Mouse (Mus musculus) kidney, embryonic 16.5 days (tissue): ENCODE results near the gene Cald1. TPM values are rescaled to one million over a fixed set of nuclear protein-coding genes. Genes with fewer than 3 reads are reported as not detected.

Source experiments
- ATAC-seq: fragments of 200-750 bp; cut with Nextera tagmentation; 2 replicates; pipeline ENCODE4 v1.8.0; 2017; ENCODE audit warnings: moderate TSS enrichment; ENCODE audit not compliant: low FRiP score, low TSS enrichment
- H3K27ac ChIP-seq: fragments of 300-500 bp; sonication (generic); 2 replicates; pipeline ENCODE4 v1.5.1; 2014; ENCODE audit warnings: low read length
- H3K27me3 ChIP-seq: fragments of 300-500 bp; sonication (generic); 2 replicates; pipeline ENCODE4 v1.6.1; 2014; ENCODE audit warnings: low read length, control low read depth, mixed read lengths; ENCODE audit not compliant: insufficient read depth
- H3K36me3 ChIP-seq: fragments of 300-500 bp; sonication (generic); 2 replicates; pipeline ENCODE4 v1.6.1; 2014; ENCODE audit warnings: low read length, control low read depth, mixed read lengths; ENCODE audit not compliant: insufficient read depth
- H3K4me1 ChIP-seq: fragments of 300-500 bp; sonication (generic); 2 replicates; pipeline ENCODE4 v1.6.1; 2014; ENCODE audit warnings: low read length, control low read depth, mixed read lengths; ENCODE audit not compliant: insufficient read depth
- H3K4me2 ChIP-seq: fragments of 300-500 bp; sonication (generic); replicated peaks from 2 replicates; pipeline ENCODE4 v1.6.1; 2014; ENCODE audit warnings: low read depth, low read length
- H3K4me3 ChIP-seq: fragments of 300-500 bp; sonication (generic); 2 replicates; pipeline ENCODE4 v1.5.1; 2014; ENCODE audit warnings: mild to moderate bottlenecking, low read length
- H3K9ac ChIP-seq: fragments of 300-500 bp; sonication (generic); replicated peaks from 2 replicates; pipeline ENCODE4 v1.6.1; 2014; ENCODE audit warnings: low read length
- H3K9me3 ChIP-seq: fragments of 300-500 bp; sonication (generic); 2 replicates; pipeline ENCODE4 v1.6.1; 2016; ENCODE audit warnings: low read length, control low read depth
- WGBS: fragments of 180-500 bp; shearing (Covaris S2); extraction: QIAGEN DNeasy Blood & Tissue Kit; methylation state at CpG from one replicate; pipeline ENCODE4 v1.1.7; 2014; 5-methylcytosine and 5-hydroxymethylcytosine counted together
- polyA plus RNA-seq: library from polyadenylated mRNA; unstranded; fragments of >200 nt; fragmentation: Nextera tagmentation; extraction: Ambion mirVana; gene quantifications from 2 replicates; pipeline ENCODE4 v1.2.1, GENCODE M21; 2015

Gene Cald1
- polyA plus RNA-seq, 1 experiment from 2014 or later = 243 TPM

- ATAC-seq = no peak
- WGBS = 16% methylated on average over 14 of the region's 14 CpGs
- H3K9ac ChIP-seq = peak overlapping the region; percentile 75
Observed at GRCm38 (mm10) chr6:34709946-34710682, 111.8 kb downstream of the Cald1 start.

GRCm38 (mm10) chr6:34710848-34711247 is 112.5 kb downstream of the Cald1 start:
- no peak overlapping the region for H3K27ac ChIP-seq
- no peak overlapping the region for H3K9ac ChIP-seq
- 60% methylated on average over 5 of the region's 5 CpGs for WGBS
- peak overlapping the region; percentile 56 for H3K4me3 ChIP-seq
- H3K27me3 ChIP-seq = no peaks in the 10 kb centered on the region
- H3K36me3 ChIP-seq = no peaks in the 10 kb centered on the region
- H3K4me2 ChIP-seq = peak overlapping the region; percentile 64
- H3K4me1 ChIP-seq = peaks cover 38% of the 10 kb centered on the region
- ATAC-seq = no peak
- no peaks in the 10 kb centered on the region for H3K9me3 ChIP-seq

More at GRCm38 (mm10) chr6:34709946-34710682, 111.8 kb downstream of the Cald1 start:
- Histone ChIP-seq H3K9me3 (no peaks in the 10 kb centered on the region), H3K36me3 (no peaks in the 10 kb centered on the region), H3K4me3 (peak overlapping the region; percentile 56), H3K27me3 (no peaks in the 10 kb centered on the region), H3K4me1 (peaks cover 38% of the 10 kb centered on the region), H3K4me2 (peak overlapping the region; percentile 64), H3K27ac (peak overlapping the region; percentile 76)

GRCm38 (mm10) chr6:34711620-34712019 is 113.3 kb downstream of the Cald1 start:
- no peak for ATAC-seq
- 53% methylated on average over 10 of the region's 10 CpGs for WGBS
- H3K9ac ChIP-seq = no peak overlapping the region
- peaks cover 38% of the 10 kb centered on the region for H3K4me1 ChIP-seq
- H3K4me2 ChIP-seq = no peak overlapping the region
- H3K9me3 ChIP-seq = no peaks in the 10 kb centered on the region
- H3K27ac ChIP-seq = no peak overlapping the region
- no peaks in the 10 kb centered on the region for H3K36me3 ChIP-seq
- H3K4me3 ChIP-seq = no peak overlapping the region
- H3K27me3 ChIP-seq = no peaks in the 10 kb centered on the region

- 82% methylated on average over 3 of the region's 4 CpGs for WGBS
- Histone ChIP-seq H3K9me3 (no peaks in the 10 kb centered on the region), H3K27ac (no peak overlapping the region), H3K9ac (no peak overlapping the region), H3K4me1 (peaks cover 43% of the 10 kb centered on the region), H3K36me3 (no peaks in the 10 kb centered on the region), H3K27me3 (no peaks in the 10 kb centered on the region), H3K4me3 (no peak overlapping the region), H3K4me2 (no peak overlapping the region)
- ATAC-seq = no peak
Observed at GRCm38 (mm10) chr6:34713169-34713568, 114.9 kb downstream of the Cald1 start.

- 89% methylated on average over 8 of the region's 8 CpGs for WGBS
Observed at GRCm38 (mm10) chr6:34713777-34714176, 115.5 kb downstream of the Cald1 start.

GRCm38 (mm10) chr6:34714612-34715011 is 116.3 kb downstream of the Cald1 start:
- H3K4me1 ChIP-seq = peaks cover 45% of the 10 kb centered on the region
- ATAC-seq = no peak
- H3K27ac ChIP-seq = no peak overlapping the region
- H3K4me3 ChIP-seq = no peak overlapping the region
- no peaks in the 10 kb centered on the region for H3K36me3 ChIP-seq
- no peaks in the 10 kb centered on the region for H3K9me3 ChIP-seq
- H3K27me3 ChIP-seq = no peaks in the 10 kb centered on the region
- H3K4me2 ChIP-seq = no peak overlapping the region
- H3K9ac ChIP-seq = no peak overlapping the region
- WGBS = 77% methylated on average over 4 of the region's 4 CpGs

More at GRCm38 (mm10) chr6:34713777-34714176, 115.5 kb downstream of the Cald1 start:
- Histone ChIP-seq H3K4me3 (no peak overlapping the region), H3K4me2 (no peak overlapping the region), H3K9me3 (no peaks in the 10 kb centered on the region), H3K9ac (no peak overlapping the region), H3K4me1 (peaks cover 42% of the 10 kb centered on the region), H3K36me3 (no peaks in the 10 kb centered on the region), H3K27ac (no peak overlapping the region), H3K27me3 (no peaks in the 10 kb centered on the region)
- no peak for ATAC-seq

GRCm38 (mm10) chr6:34716206-34716887 is 118.0 kb downstream of the Cald1 start:
- Histone ChIP-seq H3K27me3 (no peaks in the 10 kb centered on the region), H3K27ac (no peak overlapping the region), H3K4me2 (no peak overlapping the region), H3K9ac (no peak overlapping the region), H3K4me1 (peaks cover 43% of the 10 kb centered on the region), H3K9me3 (no peaks in the 10 kb centered on the region), H3K4me3 (no peak overlapping the region), H3K36me3 (no peaks in the 10 kb centered on the region)
- 91% methylated on average over 9 of the region's 9 CpGs for WGBS
- ATAC-seq = no peak

- Histone ChIP-seq H3K27me3 (no peaks in the 10 kb centered on the region), H3K4me1 (peaks cover 43% of the 10 kb centered on the region), H3K27ac (peak overlapping the region; percentile 17; the same call in 1 of the 2 replicates), H3K9ac (no peak overlapping the region), H3K4me2 (no peak overlapping the region), H3K9me3 (no peaks in the 10 kb centered on the region), H3K4me3 (no peak overlapping the region), H3K36me3 (no peaks in the 10 kb centered on the region)
- 26% methylated on average over 3 of the region's 3 CpGs for WGBS
- peak; percentile 73; the same call in 1 of the 2 replicates for ATAC-seq
Observed at GRCm38 (mm10) chr6:34716888-34717635, 118.8 kb downstream of the Cald1 start.

GRCm38 (mm10) chr6:34717651-34718050 is 119.4 kb downstream of the Cald1 start:
- H3K9me3 ChIP-seq = no peaks in the 10 kb centered on the region
- ATAC-seq = no peak
- 66% methylated on average over 4 of the region's 4 CpGs for WGBS
- no peak overlapping the region for H3K4me3 ChIP-seq
- H3K4me2 ChIP-seq = no peak overlapping the region
- H3K4me1 ChIP-seq = peaks cover 43% of the 10 kb centered on the region
- H3K36me3 ChIP-seq = no peaks in the 10 kb centered on the region
- peak overlapping the region; percentile 17; the same call in 1 of the 2 replicates for H3K27ac ChIP-seq
- H3K27me3 ChIP-seq = no peaks in the 10 kb centered on the region
- H3K9ac ChIP-seq = no peak overlapping the region
